Mouse (Mus musculus) left cerebral cortex, adult 9 months (tissue): ENCODE results near the gene Ift20.
"Not testable (repeated sequence)": the region's sequence is repeated elsewhere in the genome, so short reads cannot be mapped to it uniquely, and the experiment has no call there.

ENCODE experiments used
- DNase-seq, 2 experiments: peaks; one replicate each; pipeline ENCODE4 v3.0.0; 2022; ENCODE audit warnings: low spot score in 2 of 2

The Ift20 gene

GRCm38 (mm10) chr11:78566775-78567174, 30.6 kb downstream of the Ift20 start:
- no peak for DNase-seq

- no peak for DNase-seq
Observed at GRCm38 (mm10) chr11:78567614-78568013, 31.5 kb downstream of the Ift20 start.

- no peak for DNase-seq
Observed at GRCm38 (mm10) chr11:78568827-78569226, 32.7 kb downstream of the Ift20 start.

GRCm38 (mm10) chr11:78569806-78570205, 33.6 kb downstream of the Ift20 start:
- DNase-seq, result no peak

GRCm38 (mm10) chr11:78571441-78571840, 35.3 kb downstream of the Ift20 start:
- DNase-seq, result peak in 1 of 2 experiments; percentile 46

- DNase-seq, result no peak
Observed at GRCm38 (mm10) chr11:78571854-78572253, 35.7 kb downstream of the Ift20 start.

- DNase-seq, result not testable (repeated sequence)
Observed at GRCm38 (mm10) chr11:78574031-78574430, 37.9 kb downstream of the Ift20 start.

GRCm38 (mm10) chr11:78574536-78574935, 38.4 kb downstream of the Ift20 start:
- DNase-seq, result no peak

GRCm38 (mm10) chr11:78574975-78575374, 38.8 kb downstream of the Ift20 start:
- DNase-seq, result no peak

- DNase-seq, result no peak
Observed at GRCm38 (mm10) chr11:78582848-78583247, 46.7 kb downstream of the Ift20 start.

GRCm38 (mm10) chr11:78586099-78586498, 49.9 kb downstream of the Ift20 start:
- no peak for DNase-seq

GRCm38 (mm10) chr11:78587677-78588076, 51.5 kb downstream of the Ift20 start:
- not testable (repeated sequence) for DNase-seq
